Mouse (Mus musculus) neural tube, embryonic 15.5 days (tissue): ENCODE results near the gene Pa2g4. TPM values are rescaled to one million over a fixed set of nuclear protein-coding genes. Genes with fewer than 3 reads are reported as not detected.
"Not testable (repeated sequence)": the region's sequence is repeated elsewhere in the genome, so short reads cannot be mapped to it uniquely, and the experiment has no call there.

ENCODE experiments used
- ATAC-seq: fragments of 200-750 bp; cut with Nextera tagmentation; 2 replicates; pipeline ENCODE4 v1.8.0; 2017; ENCODE audit warnings: mild to moderate bottlenecking, moderate TSS enrichment, moderate library complexity; ENCODE audit not compliant: low FRiP score
- H3K27ac ChIP-seq: fragments of 300-500 bp; sonication (generic); replicated peaks from 2 replicates; pipeline ENCODE4 v1.5.1; 2015; ENCODE audit warnings: mild to moderate bottlenecking, inconsistent platforms
- H3K27me3 ChIP-seq: fragments of 300-500 bp; sonication (generic); replicated peaks from 2 replicates; pipeline ENCODE4 v1.6.1; 2015; ENCODE audit warnings: inconsistent platforms
- H3K36me3 ChIP-seq: fragments of 300-500 bp; sonication (generic); 2 replicates; pipeline ENCODE4 v1.6.1; 2015; ENCODE audit warnings: inconsistent platforms
- H3K4me1 ChIP-seq: fragments of 300-500 bp; sonication (generic); 2 replicates; pipeline ENCODE4 v1.6.1; 2015; ENCODE audit warnings: inconsistent platforms
- H3K4me2 ChIP-seq: fragments of 300-500 bp; sonication (generic); 2 replicates; pipeline ENCODE4 v1.6.1; 2015; ENCODE audit warnings: inconsistent platforms, mild to moderate bottlenecking, moderate library complexity
- H3K4me3 ChIP-seq: fragments of 300-500 bp; sonication (generic); replicated peaks from 2 replicates; pipeline ENCODE4 v1.5.1; 2015; ENCODE audit warnings: mild to moderate bottlenecking, inconsistent platforms
- H3K9ac ChIP-seq: fragments of 300-500 bp; sonication (generic); replicated peaks from 2 replicates; pipeline ENCODE4 v1.6.1; 2015; ENCODE audit warnings: mild to moderate bottlenecking, inconsistent platforms
- H3K9me3 ChIP-seq: fragments of 300-500 bp; sonication (generic); replicated peaks from 2 replicates; pipeline ENCODE4 v1.6.1; 2016; ENCODE audit warnings: inconsistent platforms
- WGBS: fragments of 180-500 bp; shearing (Covaris S2); methylation state at CpG from one replicate; pipeline ENCODE4 v1.1.7; 2015; ENCODE audit warnings: mixed read lengths; 5-methylcytosine and 5-hydroxymethylcytosine counted together
- polyA plus RNA-seq: library from polyadenylated mRNA; unstranded; fragments of >200 nt; fragmentation: Nextera tagmentation; extraction: Ambion mirVana; gene quantifications from 2 replicates; pipeline ENCODE4 v1.2.1, GENCODE M21; 2015

Gene Pa2g4
- polyA plus RNA-seq, 1 experiment from 2014 or later = 121 TPM

GRCm38 (mm10) chr10:128578330-128578729 lies 12.5 kb upstream of the Pa2g4 start:
- no peaks in the 10 kb centered on the region for H3K36me3 ChIP-seq
- no peak for ATAC-seq
- no peak overlapping the region for H3K27ac ChIP-seq
- H3K27me3 ChIP-seq = no peaks in the 10 kb centered on the region; the same call in 1 of the 2 replicates
- H3K4me2 ChIP-seq = no peak overlapping the region
- H3K9ac ChIP-seq = no peak overlapping the region
- no peak overlapping the region for H3K4me3 ChIP-seq
- no peaks in the 10 kb centered on the region for H3K9me3 ChIP-seq
- 85% methylated on average over 11 of the region's 11 CpGs for WGBS
- H3K4me1 ChIP-seq = no peaks in the 10 kb centered on the region

GRCm38 (mm10) chr10:128575063-128575462 lies 9.3 kb upstream of the Pa2g4 start:
- ATAC-seq = no peak
- Histone ChIP-seq H3K36me3 (no peaks in the 10 kb centered on the region), H3K27me3 (no peaks in the 10 kb centered on the region), H3K9me3 (no peaks in the 10 kb centered on the region), H3K9ac (no peak overlapping the region), H3K4me1 (no peaks in the 10 kb centered on the region), H3K27ac (no peak overlapping the region), H3K4me3 (no peak overlapping the region), H3K4me2 (no peak overlapping the region)
- 91% methylated on average over 2 of the region's 2 CpGs for WGBS

- Histone ChIP-seq H3K36me3 (peaks cover 27% of the 10 kb centered on the region), H3K9me3 (no peaks in the 10 kb centered on the region), H3K4me2 (peak overlapping the region; percentile 92), H3K27ac (peak overlapping the region; percentile 93), H3K9ac (peak overlapping the region; percentile 93), H3K27me3 (no peaks in the 10 kb centered on the region), H3K4me1 (peaks cover 25% of the 10 kb centered on the region), H3K4me3 (peak overlapping the region; percentile 92)
- under 1% methylated on average over 45 of the region's 46 CpGs for WGBS
- peak; percentile 57 for ATAC-seq
Measured at GRCm38 (mm10) chr10:128565206-128565787, 490 bp downstream of the Pa2g4 start.

GRCm38 (mm10) chr10:128563544-128563943 lies 2.2 kb downstream of the Pa2g4 start:
- peak overlapping the region; percentile 93; the same call in 1 of the 2 replicates for H3K9ac ChIP-seq
- ATAC-seq = no peak
- no peak overlapping the region for H3K4me2 ChIP-seq
- peaks cover 43% of the 10 kb centered on the region for H3K36me3 ChIP-seq
- peaks cover 25% of the 10 kb centered on the region for H3K4me1 ChIP-seq
- H3K9me3 ChIP-seq = no peaks in the 10 kb centered on the region
- no peak overlapping the region for H3K27ac ChIP-seq
- 0 out of 2 replicates have a peak overlapping the region, but pooled peaks have one; percentile 92 for H3K4me3 ChIP-seq
- no peaks in the 10 kb centered on the region for H3K27me3 ChIP-seq
- 91% methylated on average over 6 of the region's 6 CpGs for WGBS

DNA sequence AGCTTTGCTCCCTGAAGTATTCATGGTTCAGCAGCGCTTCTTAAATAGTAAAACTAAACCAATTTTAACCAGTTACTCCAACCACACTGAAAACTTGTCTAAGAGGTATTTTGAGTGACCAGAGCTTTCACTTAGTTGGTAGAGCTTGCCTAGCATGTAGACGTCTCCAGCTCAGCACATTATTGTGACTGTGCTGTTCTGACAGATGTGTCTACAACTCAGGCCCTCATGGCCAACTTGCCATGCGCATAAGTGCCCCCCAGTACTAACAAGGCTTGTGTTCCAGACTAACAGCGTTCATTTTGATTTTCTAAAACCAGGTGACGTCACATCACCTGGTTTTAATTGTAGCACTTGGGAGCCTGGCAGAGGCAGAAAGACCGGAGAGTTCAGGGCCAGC lies 8.8 kb downstream of the Pa2g4 start:
- Histone ChIP-seq H3K4me1 (no peaks in the 10 kb centered on the region), H3K27me3 (no peaks in the 10 kb centered on the region), H3K4me3 (no peak overlapping the region), H3K36me3 (peaks cover 50% of the 10 kb centered on the region), H3K27ac (no peak overlapping the region), H3K9ac (no peak overlapping the region), H3K9me3 (no peaks in the 10 kb centered on the region), H3K4me2 (no peak overlapping the region)
- WGBS = 89% methylated on average over 6 of the region's 6 CpGs
- no peak for ATAC-seq

GRCm38 (mm10) chr10:128556286-128556685 lies 9.5 kb downstream of the Pa2g4 start:
- Histone ChIP-seq H3K27me3 (no peaks in the 10 kb centered on the region), H3K9me3 (no peaks in the 10 kb centered on the region), H3K9ac (no peak overlapping the region), H3K27ac (no peak overlapping the region), H3K4me2 (no peak overlapping the region), H3K36me3 (peaks cover 43% of the 10 kb centered on the region), H3K4me1 (no peaks in the 10 kb centered on the region), H3K4me3 (no peak overlapping the region)
- ATAC-seq = no peak

GRCm38 (mm10) chr10:128555567-128555966 lies 10.2 kb downstream of the Pa2g4 start:
- not testable (repeated sequence) for ATAC-seq, H3K27me3 ChIP-seq, H3K9ac ChIP-seq, H3K4me2 ChIP-seq, H3K27ac ChIP-seq, H3K9me3 ChIP-seq, H3K4me3 ChIP-seq, H3K4me1 ChIP-seq
- H3K36me3 ChIP-seq = peaks cover 36% of the 10 kb centered on the region
- 100% methylated on average over 1 of the region's 1 CpGs for WGBS

DNA sequence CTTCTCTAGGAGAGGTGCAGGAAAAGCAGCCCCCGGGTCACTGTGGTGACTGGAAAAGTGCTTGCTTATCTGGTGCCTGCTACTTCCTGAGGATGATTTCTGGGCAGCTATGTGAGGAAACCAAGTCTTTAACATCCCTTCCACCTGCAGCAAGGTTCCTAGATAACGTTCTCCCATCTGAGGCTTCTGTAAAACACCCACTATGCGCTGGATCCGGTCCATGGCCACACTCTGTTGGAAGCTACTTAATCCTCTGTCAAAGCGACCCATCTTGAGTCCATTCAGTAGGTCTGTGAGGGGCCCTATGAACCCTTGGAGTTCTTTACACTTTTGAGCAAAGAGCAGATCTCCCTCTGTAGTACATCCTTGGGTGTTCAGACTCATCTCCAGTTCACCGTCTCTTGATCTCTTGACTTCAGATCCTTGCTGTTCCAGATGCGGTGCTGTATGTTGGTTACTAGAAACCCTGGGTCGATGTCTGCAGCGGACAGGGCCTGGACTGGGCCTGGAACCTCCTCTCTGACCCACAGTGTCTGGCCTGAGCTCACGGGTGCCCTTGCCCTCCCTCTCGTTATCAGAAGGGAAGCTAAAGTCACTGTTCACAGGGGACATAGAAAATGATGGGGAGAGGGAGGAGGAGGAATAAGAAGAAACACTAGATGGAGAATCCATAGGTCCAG lies 15.5 kb downstream of the Pa2g4 start:
- H3K36me3 ChIP-seq, H3K27me3 ChIP-seq, H3K4me2 ChIP-seq, H3K4me3 ChIP-seq, H3K9me3 ChIP-seq, ATAC-seq, H3K9ac ChIP-seq: not testable (repeated sequence)
- H3K27ac ChIP-seq = peak overlapping the region; percentile 98
- H3K4me1 ChIP-seq = peaks cover 20% of the 10 kb centered on the region
- 91% methylated on average over 11 of the region's 11 CpGs for WGBS

- not testable (repeated sequence) for H3K4me3 ChIP-seq, H3K27me3 ChIP-seq, H3K9me3 ChIP-seq, H3K9ac ChIP-seq, ATAC-seq
- WGBS = 66% methylated on average over 6 of the region's 6 CpGs
- H3K36me3 ChIP-seq = peaks cover 10% of the 10 kb centered on the region
- H3K4me1 ChIP-seq = peaks cover 20% of the 10 kb centered on the region
- H3K4me2 ChIP-seq = peak overlapping the region; percentile 85
- peak overlapping the region; percentile 98 for H3K27ac ChIP-seq
Measured at GRCm38 (mm10) chr10:128549682-128550057, 16.1 kb downstream of the Pa2g4 start.

DNA sequence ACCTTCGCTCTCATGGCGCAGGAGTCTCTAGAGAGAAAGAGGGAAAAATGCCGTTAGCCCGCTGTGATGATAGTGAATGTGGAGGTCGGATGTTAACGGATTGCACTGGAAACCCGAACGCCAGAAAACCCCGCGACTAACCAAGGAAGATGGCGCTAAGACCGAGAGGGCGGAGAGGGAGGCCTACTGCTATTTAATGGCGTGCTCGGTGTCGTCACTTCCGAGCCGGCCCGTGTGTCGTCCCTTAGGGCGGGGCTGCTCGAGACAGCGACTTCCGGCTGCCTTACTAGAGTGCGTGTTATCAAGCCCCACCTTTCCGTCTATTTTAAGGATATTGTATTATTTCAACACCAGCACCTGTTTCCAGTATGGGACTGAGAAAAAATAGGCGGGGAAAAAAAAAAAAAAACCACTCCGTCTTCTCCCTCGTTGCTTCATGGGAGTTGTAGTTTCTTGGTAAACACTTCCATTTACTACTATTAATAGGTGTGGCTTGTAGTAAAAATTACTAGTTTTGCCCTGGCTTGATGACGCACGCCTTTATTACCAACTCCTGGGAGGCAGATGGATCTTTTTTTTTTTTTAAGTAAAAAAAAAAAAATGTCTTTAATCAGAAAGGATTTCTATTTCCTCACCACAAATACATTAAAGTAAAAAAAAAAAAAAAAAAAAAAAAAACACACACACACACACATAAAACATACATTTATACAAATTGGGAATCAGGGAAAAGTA lies 16.7 kb downstream of the Pa2g4 start, which contains the start of gene Rpl41:
Gene Rpl41 (minus strand): TSS at position 359 of the 735 bp plus-strand sequence.
- Histone ChIP-seq H3K27ac (peak within 1 kb of the TSS; percentile 98), H3K4me1 (peaks cover 23% of the 10 kb centered on the region), H3K4me3 (peak within 1 kb of the TSS; percentile 71), H3K4me2 (peak within 1 kb of the TSS; percentile 85), H3K9ac (peak within 1 kb of the TSS; percentile 78), H3K36me3 (peaks cover 16% of the 10 kb centered on the region), H3K9me3 (no peaks in the 10 kb centered on the region), H3K27me3 (no peaks in the 10 kb centered on the region)
- under 1% methylated on average over 31 of the region's 31 CpGs for WGBS
- peak; percentile 91 for ATAC-seq

DNA sequence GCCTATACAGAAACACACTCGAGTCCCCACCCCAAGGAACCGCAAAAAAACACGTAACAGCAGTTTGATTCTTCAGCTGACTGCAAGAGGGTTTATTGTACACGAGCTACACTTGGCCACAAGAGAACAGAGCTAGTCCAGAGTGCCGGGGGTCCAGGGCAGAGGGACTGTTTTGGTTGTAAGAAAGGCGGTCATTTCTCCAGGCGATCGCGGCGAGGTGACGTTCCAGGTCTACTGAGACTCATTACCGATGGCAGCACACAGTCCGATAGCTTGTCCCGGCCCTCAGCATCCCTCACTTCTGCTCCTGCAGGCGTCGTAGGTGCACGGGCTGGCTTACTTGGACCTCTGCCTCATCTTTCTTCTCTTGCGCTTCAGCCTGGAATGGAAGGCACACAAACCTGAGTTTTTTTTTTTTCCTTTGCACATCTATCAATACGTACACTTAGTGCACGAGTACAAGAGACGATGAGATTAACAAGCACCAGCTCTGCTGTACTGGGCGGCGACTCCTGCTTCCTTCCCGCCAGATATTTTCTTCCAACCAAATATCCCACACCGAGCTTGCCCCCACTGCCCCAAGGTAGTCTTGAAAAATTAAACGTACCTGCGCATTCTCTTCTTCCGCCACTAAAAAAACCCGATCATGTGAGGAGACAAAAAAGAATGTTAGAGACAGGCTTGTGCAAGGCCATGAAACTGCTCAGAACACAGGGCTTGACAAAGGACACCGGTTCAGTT lies 17.6 kb downstream of the Pa2g4 start:
- peak overlapping the region; percentile 85 for H3K4me2 ChIP-seq
- H3K4me1 ChIP-seq = peaks cover 32% of the 10 kb centered on the region
- H3K27me3 ChIP-seq, H3K9me3 ChIP-seq: not testable (repeated sequence)
- peaks cover 25% of the 10 kb centered on the region for H3K36me3 ChIP-seq
- H3K27ac ChIP-seq = peak overlapping the region; percentile 98
- H3K4me3 ChIP-seq = peak overlapping the region; percentile 71
- peak overlapping the region; percentile 78 for H3K9ac ChIP-seq
- 0% methylated on average over 30 of the region's 30 CpGs for WGBS
- 0 out of 2 replicates have a peak, but pooled peaks have one; percentile 3 for ATAC-seq
